Mouse (Mus musculus) Patski (cell line): ENCODE results near the gene Serpinb9. TPM values are rescaled to one million over a fixed set of nuclear protein-coding genes. Genes with fewer than 3 reads are reported as not detected.

ENCODE experiments used
- ATAC-seq: fragments of 100-300 bp; one replicate; pipeline ENCODE4 v1.8.0; 2021
- CTCF ChIA-PET: fragments of 350-600 bp; sonication (Branson Sonifier 250); formaldehyde crosslinking; loops from one replicate; lab custom pipeline; 2022; ENCODE audit warnings: inconsistent platforms; lab: Charles Lee
- POLR2A ChIA-PET: fragments of 350-600 bp; sonication (Branson Sonifier 250); formaldehyde crosslinking; loops from one replicate; lab custom pipeline; 2022; ENCODE audit warnings: antibody characterized with exemption, inconsistent platforms; lab: Charles Lee
- DNase-seq: peaks from one replicate; pipeline ENCODE4 v3.0.0-alpha.2; 2011; ENCODE audit warnings: low read depth, low spot score
- H3K27me3 ChIP-seq: fragments of 371-371 bp; one replicate; pipeline ENCODE4 v1.5.1; 2021
- CTCF ChIP-seq: fragments of 100-300 bp; IDR thresholded peaks from one replicate; pipeline ENCODE4 v1.5.1; 2021
- in situ Hi-C: fragments of 300-500 bp; cut with MboI; formaldehyde crosslinking; loops from 3 replicates; pipeline ENCODE4 v1.11.1; 2018; ENCODE audit warnings: low pct_unique_long_range_greater_than_20kb, mixed read lengths
- polyA plus RNA-seq: library from polyadenylated mRNA; unstranded; gene quantifications from one replicate; pipeline ENCODE4 v1.2.3, GENCODE M21; 2021

The Serpinb9 gene
- polyA plus RNA-seq, 1 experiment from 2014 or later: 69.0 TPM

- DNase-seq: no peak
- TF ChIP-seq CTCF: no peak
- ChIA-PET POLR2A (no interaction called here), CTCF (interaction anchor here (1.3 to 1.5 kb wide), 2 partner anchors 9 to 54 kb away, joined by 3 to 5 read pairs; no protein-coding TSS in a partner anchor)
- H3K27me3 ChIP-seq: no peaks in the 10 kb centered on the region
- ATAC-seq: no peak
- in situ Hi-C loops: no loop called here
These were observed 60.0 kb downstream of the Serpinb9 start for GRCm38 (mm10) chr13:33063048-33063447.

Other genes starting within 250 kb of the Serpinb9 start
- 0.01 TPM for gene Mylk4, start 219.3 kb upstream of the Serpinb9 start, polyA plus RNA-seq
- gene Wrnip1, start 201.2 kb upstream of the Serpinb9 start, polyA plus RNA-seq: 55.2 TPM
- not detected for gene D930007J09Rik, start 200.4 kb upstream of the Serpinb9 start, polyA plus RNA-seq
- gene Serpinb1a, start 152.1 kb upstream of the Serpinb9 start, polyA plus RNA-seq: 2.9 TPM
- 0.69 TPM for gene Serpinb1c, start 105.0 kb upstream of the Serpinb9 start, polyA plus RNA-seq
- 91.5 TPM for gene Serpinb6b, start 38.0 kb upstream of the Serpinb9 start, polyA plus RNA-seq
- gene Serpinb9b, start 24.2 kb downstream of the Serpinb9 start, polyA plus RNA-seq: 8.2 TPM
- gene Serpinb1b, start 75.3 kb downstream of the Serpinb9 start, polyA plus RNA-seq: 5.1 TPM
- 0.74 TPM for gene Serpinb9c, start 156.5 kb downstream of the Serpinb9 start, polyA plus RNA-seq
- gene Serpinb9d, start 189.7 kb downstream of the Serpinb9 start, polyA plus RNA-seq: 1.7 TPM
- gene Serpinb9e, start 246.4 kb downstream of the Serpinb9 start, polyA plus RNA-seq: 0.87 TPM